Mouse (Mus musculus) cerebellum, adult 18-20 months (tissue): ENCODE data around the gene Pikfyve.

Experiments
- DNase-seq, 2 experiments: peaks; one replicate each; pipeline ENCODE4 v3.0.0; 2021

The Pikfyve gene

DNA sequence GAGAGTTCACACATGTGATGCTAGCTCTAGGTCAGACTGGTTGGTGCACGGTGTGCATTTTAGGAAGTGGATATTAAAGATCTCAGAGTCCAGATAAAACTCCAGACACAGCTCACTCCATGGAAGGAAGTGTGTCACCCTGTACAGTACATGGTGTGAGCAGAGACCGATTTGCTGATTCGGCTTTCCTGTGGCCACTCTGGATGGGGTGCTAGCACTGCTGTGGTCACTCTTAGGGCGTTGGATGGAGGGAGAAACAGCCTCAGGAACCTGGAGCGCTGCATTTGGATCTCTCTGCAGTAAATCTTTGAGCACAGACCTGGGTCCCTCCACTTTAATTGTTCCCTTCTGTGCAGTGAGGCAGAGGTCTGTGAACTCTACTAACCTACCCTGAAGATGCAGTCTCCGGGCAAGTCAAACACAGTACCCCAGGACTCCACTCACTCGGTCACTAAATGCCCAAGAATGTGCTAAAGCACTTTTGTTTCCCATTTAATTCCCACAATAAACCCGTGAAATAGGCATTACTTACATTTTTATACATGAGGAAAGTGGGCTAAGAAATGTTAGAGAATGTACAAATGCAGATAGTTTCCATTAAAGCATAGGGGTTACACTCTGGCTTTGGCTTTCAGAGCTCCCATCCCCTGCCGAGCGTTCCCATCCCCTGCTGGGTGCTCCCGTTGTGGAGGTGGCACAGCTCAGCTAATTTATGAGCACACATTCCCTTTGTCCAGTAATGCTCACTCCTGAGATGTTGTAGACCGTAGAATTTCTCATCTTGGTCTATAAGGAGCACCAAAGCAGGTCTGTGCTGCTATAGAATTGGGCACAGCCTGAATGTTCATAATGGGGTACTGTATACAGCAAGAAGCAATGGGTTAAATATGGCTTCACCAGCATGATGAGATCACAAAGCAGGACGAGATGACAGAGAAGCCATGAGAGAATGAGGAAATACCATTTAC is 127.9 kb downstream of the Pikfyve start:
- no peak for DNase-seq

DNA sequence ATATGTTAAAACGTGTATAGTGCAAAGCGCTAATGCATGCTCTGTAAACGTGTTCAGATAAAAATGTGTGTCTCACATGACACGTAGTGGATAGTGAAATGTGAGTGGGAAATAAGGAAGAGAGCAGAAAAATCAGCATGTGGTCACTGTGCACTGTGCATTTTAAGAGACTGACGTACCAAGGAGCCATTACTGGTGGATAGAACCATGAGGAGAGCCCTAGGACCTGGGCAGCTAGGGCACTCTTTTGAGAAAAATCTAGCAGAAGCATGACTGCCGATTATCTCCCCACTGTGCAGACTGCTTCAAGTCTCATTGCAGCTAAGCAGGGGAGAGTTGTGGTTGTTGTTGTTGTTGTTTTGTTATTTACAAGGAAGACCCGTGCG is 128.5 kb downstream of the Pikfyve start:
- no peak for DNase-seq
